Mouse (Mus musculus) kidney, embryonic 15.5 days (tissue): ENCODE results near the gene Kcnj10. TPM values are rescaled to one million over a fixed set of nuclear protein-coding genes. Genes with fewer than 3 reads are reported as not detected.

Source experiments
- ATAC-seq: fragments of 200-750 bp; cut with Nextera tagmentation; replicated peaks from 2 replicates; pipeline ENCODE4 v1.8.0; 2017; ENCODE audit warnings: moderate TSS enrichment; ENCODE audit not compliant: low FRiP score
- H3K27ac ChIP-seq: fragments of 300-500 bp; sonication (generic); 2 replicates; pipeline ENCODE4 v1.5.1; 2015; ENCODE audit warnings: mild to moderate bottlenecking, inconsistent platforms
- H3K27me3 ChIP-seq: fragments of 300-500 bp; sonication (generic); 2 replicates; pipeline ENCODE4 v1.6.1; 2015; ENCODE audit warnings: inconsistent platforms
- H3K36me3 ChIP-seq: fragments of 300-500 bp; sonication (generic); 2 replicates; pipeline ENCODE4 v1.6.1; 2015; ENCODE audit warnings: inconsistent platforms
- H3K4me1 ChIP-seq: fragments of 300-500 bp; sonication (generic); 2 replicates; pipeline ENCODE4 v1.6.1; 2015; ENCODE audit warnings: inconsistent platforms
- H3K4me2 ChIP-seq: fragments of 300-500 bp; sonication (generic); 2 replicates; pipeline ENCODE4 v1.6.1; 2015; ENCODE audit warnings: moderate library complexity, mild to moderate bottlenecking, inconsistent platforms
- H3K4me3 ChIP-seq: fragments of 300-500 bp; sonication (generic); replicated peaks from 2 replicates; pipeline ENCODE4 v1.5.1; 2015; ENCODE audit warnings: mild to moderate bottlenecking, inconsistent platforms
- H3K9ac ChIP-seq: fragments of 300-500 bp; sonication (generic); 2 replicates; pipeline ENCODE4 v1.6.1; 2015; ENCODE audit warnings: mild to moderate bottlenecking, inconsistent platforms
- H3K9me3 ChIP-seq: fragments of 300-500 bp; sonication (generic); replicated peaks from 2 replicates; pipeline ENCODE4 v1.6.1; 2016; ENCODE audit warnings: inconsistent platforms
- WGBS: fragments of 180-500 bp; shearing (Covaris S2); methylation state at CpG from one replicate; pipeline ENCODE4 v1.1.7; 2015; ENCODE audit warnings: mixed read lengths; 5-methylcytosine and 5-hydroxymethylcytosine counted together
- polyA plus RNA-seq: library from polyadenylated mRNA; unstranded; fragments of >200 nt; fragmentation: Nextera tagmentation; extraction: Ambion mirVana; gene quantifications from 2 replicates; pipeline ENCODE4 v1.2.1, GENCODE M21; 2015

The Kcnj10 gene
- polyA plus RNA-seq, 1 experiment from 2014 or later = 0.83 TPM

GRCm38 (mm10) chr1:172392643-172393170, 51.7 kb downstream of the Kcnj10 start:
- WGBS = 77% methylated on average over 2 of the region's 2 CpGs
- Histone ChIP-seq H3K4me1 (peaks cover 6% of the 10 kb centered on the region; the same call in 1 of the 2 replicates), H3K27me3 (peaks cover 13% of the 10 kb centered on the region; the same call in 1 of the 2 replicates), H3K36me3 (no peaks in the 10 kb centered on the region), H3K9ac (no peak overlapping the region), H3K4me2 (no peak overlapping the region), H3K9me3 (no peaks in the 10 kb centered on the region), H3K27ac (no peak overlapping the region), H3K4me3 (no peak overlapping the region)
- ATAC-seq = no peak

- H3K9ac ChIP-seq = no peak overlapping the region
- H3K27ac ChIP-seq = no peak overlapping the region
- H3K9me3 ChIP-seq = no peaks in the 10 kb centered on the region
- no peak for ATAC-seq
- WGBS = 59% methylated on average over 8 of the region's 8 CpGs
- H3K36me3 ChIP-seq = no peaks in the 10 kb centered on the region
- no peak overlapping the region for H3K4me2 ChIP-seq
- H3K27me3 ChIP-seq = peaks cover 13% of the 10 kb centered on the region; the same call in 1 of the 2 replicates
- peaks cover 6% of the 10 kb centered on the region; the same call in 1 of the 2 replicates for H3K4me1 ChIP-seq
- H3K4me3 ChIP-seq = no peak overlapping the region
These were observed 52.7 kb downstream of the Kcnj10 start for GRCm38 (mm10) chr1:172393739-172394138.

GRCm38 (mm10) chr1:172396996-172397752, 56.2 kb downstream of the Kcnj10 start:
- 0 out of 2 replicates have a peak, but pooled peaks cover 4% of the 10 kb centered on the region for H3K27me3 ChIP-seq
- H3K9me3 ChIP-seq = no peaks in the 10 kb centered on the region
- no peak overlapping the region for H3K27ac ChIP-seq
- H3K4me2 ChIP-seq = no peak overlapping the region
- no peak overlapping the region for H3K9ac ChIP-seq
- WGBS = 59% methylated on average over 9 of the region's 9 CpGs
- H3K4me3 ChIP-seq = no peak overlapping the region
- H3K36me3 ChIP-seq = no peaks in the 10 kb centered on the region
- ATAC-seq = no peak
- H3K4me1 ChIP-seq = peaks cover 2% of the 10 kb centered on the region; the same call in 1 of the 2 replicates

- no peak overlapping the region for H3K9ac ChIP-seq
- H3K4me3 ChIP-seq = no peak overlapping the region
- ATAC-seq = no peak
- H3K27me3 ChIP-seq = peaks cover 15% of the 10 kb centered on the region; the same call in 1 of the 2 replicates
- 14% methylated on average over 16 of the region's 16 CpGs for WGBS
- H3K27ac ChIP-seq = no peak overlapping the region
- no peaks in the 10 kb centered on the region for H3K36me3 ChIP-seq
- H3K4me1 ChIP-seq = peaks cover 5% of the 10 kb centered on the region; the same call in 1 of the 2 replicates
- no peak overlapping the region for H3K4me2 ChIP-seq
- H3K9me3 ChIP-seq = no peaks in the 10 kb centered on the region
These were observed 65.2 kb downstream of the Kcnj10 start for GRCm38 (mm10) chr1:172406077-172406706.

- peaks cover 15% of the 10 kb centered on the region; the same call in 1 of the 2 replicates for H3K27me3 ChIP-seq
- no peaks in the 10 kb centered on the region for H3K9me3 ChIP-seq
- no peak for ATAC-seq
- no peak overlapping the region for H3K27ac ChIP-seq
- H3K36me3 ChIP-seq = no peaks in the 10 kb centered on the region
- 6% methylated on average over 6 of the region's 6 CpGs for WGBS
- peaks cover 5% of the 10 kb centered on the region; the same call in 1 of the 2 replicates for H3K4me1 ChIP-seq
- H3K4me2 ChIP-seq = no peak overlapping the region
- H3K4me3 ChIP-seq = no peak overlapping the region
- H3K9ac ChIP-seq = no peak overlapping the region
These were observed 68.0 kb downstream of the Kcnj10 start for GRCm38 (mm10) chr1:172408996-172409395.

- WGBS = 13% methylated on average over 5 of the region's 5 CpGs
- peaks cover 5% of the 10 kb centered on the region; the same call in 1 of the 2 replicates for H3K4me1 ChIP-seq
- H3K27ac ChIP-seq = no peak overlapping the region
These were observed 68.4 kb downstream of the Kcnj10 start for GRCm38 (mm10) chr1:172409431-172409830.

GRCm38 (mm10) chr1:172410806-172411205, 69.8 kb downstream of the Kcnj10 start:
- H3K4me2 ChIP-seq = no peak overlapping the region
- peaks cover 15% of the 10 kb centered on the region; the same call in 1 of the 2 replicates for H3K27me3 ChIP-seq
- no peak overlapping the region for H3K27ac ChIP-seq
- ATAC-seq = no peak
- no peaks in the 10 kb centered on the region for H3K36me3 ChIP-seq
- 1% methylated on average over 4 of the region's 4 CpGs for WGBS
- H3K4me3 ChIP-seq = no peak overlapping the region
- no peak overlapping the region for H3K9ac ChIP-seq
- no peaks in the 10 kb centered on the region for H3K9me3 ChIP-seq
- peaks cover 5% of the 10 kb centered on the region; the same call in 1 of the 2 replicates for H3K4me1 ChIP-seq

More at GRCm38 (mm10) chr1:172409431-172409830, 68.4 kb downstream of the Kcnj10 start:
- Histone ChIP-seq H3K27me3 (peaks cover 15% of the 10 kb centered on the region; the same call in 1 of the 2 replicates), H3K4me2 (no peak overlapping the region), H3K9me3 (no peaks in the 10 kb centered on the region), H3K9ac (no peak overlapping the region), H3K4me3 (no peak overlapping the region), H3K36me3 (no peaks in the 10 kb centered on the region)
- ATAC-seq = no peak

- H3K9me3 ChIP-seq = no peaks in the 10 kb centered on the region
- 0 out of 2 replicates have a peak, but pooled peaks cover 7% of the 10 kb centered on the region for H3K27me3 ChIP-seq
- no peak overlapping the region for H3K4me2 ChIP-seq
- no peaks in the 10 kb centered on the region for H3K36me3 ChIP-seq
- H3K4me3 ChIP-seq = no peak overlapping the region
- ATAC-seq = peak; percentile 67
- H3K27ac ChIP-seq = no peak overlapping the region
- H3K4me1 ChIP-seq = no peaks in the 10 kb centered on the region
- WGBS = 3% methylated on average over 5 of the region's 5 CpGs
- no peak overlapping the region for H3K9ac ChIP-seq
These were observed 71.2 kb downstream of the Kcnj10 start for GRCm38 (mm10) chr1:172412204-172412603.

- 82% methylated on average over 4 of the region's 4 CpGs for WGBS
- no peak overlapping the region for H3K4me2 ChIP-seq
- H3K4me1 ChIP-seq = peaks cover 8% of the 10 kb centered on the region
- no peaks in the 10 kb centered on the region for H3K27me3 ChIP-seq
- H3K9ac ChIP-seq = no peak overlapping the region
- no peaks in the 10 kb centered on the region for H3K36me3 ChIP-seq
- H3K9me3 ChIP-seq = no peaks in the 10 kb centered on the region
- ATAC-seq = no peak
- no peak overlapping the region for H3K4me3 ChIP-seq
- no peak overlapping the region for H3K27ac ChIP-seq
These were observed 72.7 kb downstream of the Kcnj10 start for GRCm38 (mm10) chr1:172413491-172414230.

GRCm38 (mm10) chr1:172414231-172414585, 73.2 kb downstream of the Kcnj10 start:
- Histone ChIP-seq H3K27ac (no peak overlapping the region), H3K4me2 (no peak overlapping the region), H3K27me3 (no peaks in the 10 kb centered on the region), H3K4me1 (peaks cover 13% of the 10 kb centered on the region), H3K36me3 (no peaks in the 10 kb centered on the region), H3K9ac (no peak overlapping the region), H3K4me3 (no peak overlapping the region), H3K9me3 (no peaks in the 10 kb centered on the region)
- ATAC-seq = no peak
- 86% methylated on average over 6 of the region's 6 CpGs for WGBS

GRCm38 (mm10) chr1:172415061-172415460, 74.1 kb downstream of the Kcnj10 start:
- Histone ChIP-seq H3K4me2 (no peak overlapping the region), H3K4me1 (peaks cover 13% of the 10 kb centered on the region), H3K27ac (no peak overlapping the region), H3K36me3 (no peaks in the 10 kb centered on the region), H3K9ac (no peak overlapping the region), H3K27me3 (no peaks in the 10 kb centered on the region), H3K9me3 (no peaks in the 10 kb centered on the region), H3K4me3 (no peak overlapping the region)
- 89% methylated on average over 7 of the region's 7 CpGs for WGBS
- no peak for ATAC-seq
